Mouse (Mus musculus): ENCODE measurements around the gene Gm5475. TPM values are rescaled to one million over a fixed set of nuclear protein-coding genes. Genes with fewer than 3 reads are reported as not detected.

Gm5475 gene
- polyA plus RNA-seq, 1 experiment from 2014 or later, result 0.10 TPM

- H3K27me3 ChIP-seq (ENCODE audit: control insufficient read depth, insufficient read depth, low read depth, low read length), result no peaks in the 10 kb centered on the region
- peak overlapping the region; percentile 84 for H3K4me3 ChIP-seq (ENCODE audit: low read depth, low read length)
- no peak for ATAC-seq
- peak overlapping the region; percentile 92 for H3K4me2 ChIP-seq (ENCODE audit: low read length)
- H3K36me3 ChIP-seq (ENCODE audit: control insufficient read depth, insufficient read depth, low read length), result no peaks in the 10 kb centered on the region; the same call in 1 of the 2 replicates
- peaks cover 27% of the 10 kb centered on the region for H3K4me1 ChIP-seq (ENCODE audit: control insufficient read depth, insufficient read depth, low read length)
- H3K27ac ChIP-seq (ENCODE audit: low read length), result no peak overlapping the region
- 47% methylated on average over 7 of the region's 8 CpGs for whole genome bisulfite sequencing
- no peaks in the 10 kb centered on the region for H3K9me3 ChIP-seq (replicated peaks; ENCODE audit: control insufficient read depth, low read length, poor library complexity, severe bottlenecking)
- H3K9ac ChIP-seq (ENCODE audit: low read depth, low read length), result peak overlapping the region; percentile 55; the same call in 1 of the 2 replicates
Observed at GRCm38 (mm10) chr15:100467738-100468137, 45.8 kb downstream of the Gm5475 start.

DNA sequence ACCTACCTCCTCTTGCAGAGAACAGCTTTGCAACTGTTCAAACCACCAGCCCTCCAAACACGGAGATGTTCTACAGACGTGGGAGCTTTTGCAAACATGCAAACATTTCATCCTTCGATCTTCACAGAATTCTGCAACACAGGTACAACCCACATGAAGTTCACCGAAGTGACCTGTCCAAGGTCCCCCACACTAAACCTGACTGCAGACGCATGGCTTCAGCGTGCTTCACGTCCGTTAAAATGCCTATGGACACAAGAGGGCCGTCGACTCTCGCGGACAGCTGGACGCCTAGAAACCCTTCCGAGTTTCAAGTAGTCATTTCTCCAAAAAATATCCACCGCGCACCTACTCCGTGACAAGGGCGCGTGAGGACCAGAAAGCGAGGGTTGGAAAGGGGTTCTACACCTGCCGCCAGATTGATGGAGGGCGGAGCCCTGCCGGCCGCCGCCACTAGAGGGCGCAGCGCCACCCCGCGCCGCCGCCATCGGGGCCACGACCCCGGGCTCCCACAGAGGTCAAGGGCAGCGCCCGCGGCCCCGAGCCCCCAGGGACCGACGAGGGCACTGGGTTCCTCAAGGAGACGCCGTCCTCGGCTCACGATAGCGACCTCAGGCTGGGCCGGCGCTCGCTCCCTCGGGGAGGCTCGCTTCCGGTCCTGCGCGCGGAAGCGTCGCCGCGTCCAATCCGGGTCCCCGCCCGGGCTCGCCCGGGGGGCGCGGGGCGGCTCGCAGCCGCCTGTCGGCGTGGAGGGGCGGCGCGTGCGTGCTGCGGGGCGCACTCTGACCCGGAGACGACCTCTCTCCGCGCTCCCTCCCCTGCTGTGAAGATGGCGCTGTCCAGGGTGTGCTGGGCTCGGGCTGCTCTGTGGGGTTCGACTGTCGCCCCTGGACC, 46.6 kb downstream of the Gm5475 start, which contains the start of gene Letmd1:
Gene Letmd1, plus strand, starts transcription at position 729 of the 894 bp plus-strand sequence.
- H3K36me3 ChIP-seq (ENCODE audit: control insufficient read depth, insufficient read depth, low read length), result no peaks in the 10 kb centered on the region; the same call in 1 of the 2 replicates
- 2% methylated on average over 82 of the region's 84 CpGs for WGBS
- peak within 1 kb of the TSS; percentile 92 for H3K4me2 ChIP-seq (ENCODE audit: low read length)

DNA sequence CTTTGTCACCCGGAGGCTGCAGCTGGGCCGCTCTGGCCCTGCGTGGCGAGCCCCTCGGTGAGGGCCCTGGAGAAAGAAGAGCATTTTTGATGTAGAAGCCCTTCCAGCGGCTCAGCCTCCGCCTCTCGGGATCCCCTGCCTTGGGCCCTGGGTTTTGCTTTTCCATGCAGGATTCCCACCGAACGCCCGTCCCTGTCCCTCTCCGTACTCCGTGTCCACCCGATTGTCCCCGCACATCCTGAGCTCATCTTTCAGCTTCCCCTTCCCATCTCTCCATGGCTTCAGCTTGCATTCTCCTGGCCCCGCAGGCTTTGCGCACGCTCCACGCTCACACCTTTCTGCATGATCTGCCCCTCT, 47.2 kb downstream of the Gm5475 start:
- H3K27ac ChIP-seq (ENCODE audit: low read length), result peak overlapping the region; percentile 84
- H3K4me1 ChIP-seq (ENCODE audit: control insufficient read depth, insufficient read depth, low read length), result peaks cover 27% of the 10 kb centered on the region
- H3K9ac ChIP-seq (ENCODE audit: low read depth, low read length), result peak overlapping the region; percentile 89
- H3K9me3 ChIP-seq (replicated peaks; ENCODE audit: control insufficient read depth, low read length, poor library complexity, severe bottlenecking), result no peaks in the 10 kb centered on the region
- H3K4me3 ChIP-seq (ENCODE audit: low read depth, low read length), result peak overlapping the region; percentile 84
- WGBS, result 0% methylated on average over 17 of the region's 19 CpGs
- no peaks in the 10 kb centered on the region; the same call in 1 of the 2 replicates for H3K36me3 ChIP-seq (ENCODE audit: control insufficient read depth, insufficient read depth, low read length)
- peak; percentile 59 for ATAC-seq
- no peaks in the 10 kb centered on the region for H3K27me3 ChIP-seq (ENCODE audit: control insufficient read depth, insufficient read depth, low read depth, low read length)
- peak overlapping the region; percentile 92 for H3K4me2 ChIP-seq (ENCODE audit: low read length)

More for the DNA sequence above, 46.6 kb downstream of the Gm5475 start, which contains the start of gene Letmd1:
- ATAC-seq, result peak; percentile 95
- peaks cover 27% of the 10 kb centered on the region for H3K4me1 ChIP-seq (ENCODE audit: control insufficient read depth, insufficient read depth, low read length)
- H3K27me3 ChIP-seq (ENCODE audit: control insufficient read depth, insufficient read depth, low read depth, low read length), result no peaks in the 10 kb centered on the region
- no peaks in the 10 kb centered on the region for H3K9me3 ChIP-seq (replicated peaks; ENCODE audit: control insufficient read depth, low read length, poor library complexity, severe bottlenecking)
- H3K4me3 ChIP-seq (ENCODE audit: low read depth, low read length), result peak within 1 kb of the TSS; percentile 84
- H3K9ac ChIP-seq (ENCODE audit: low read depth, low read length), result peak within 1 kb of the TSS; percentile 89
- peak within 1 kb of the TSS; percentile 84 for H3K27ac ChIP-seq (ENCODE audit: low read length)

GRCm38 (mm10) chr15:100470037-100470436, 48.1 kb downstream of the Gm5475 start:
- Histone ChIP-seq H3K9me3 (replicated peaks; ENCODE audit: control insufficient read depth, low read length, poor library complexity, severe bottlenecking) (no peaks in the 10 kb centered on the region), H3K4me1 (ENCODE audit: control insufficient read depth, insufficient read depth, low read length) (peaks cover 27% of the 10 kb centered on the region), H3K9ac (ENCODE audit: low read depth, low read length) (peak overlapping the region; percentile 89), H3K4me3 (ENCODE audit: low read depth, low read length) (peak overlapping the region; percentile 84), H3K27me3 (ENCODE audit: control insufficient read depth, insufficient read depth, low read depth, low read length) (no peaks in the 10 kb centered on the region), H3K4me2 (ENCODE audit: low read length) (peak overlapping the region; percentile 92), H3K36me3 (ENCODE audit: control insufficient read depth, insufficient read depth, low read length) (peaks cover 4% of the 10 kb centered on the region), H3K27ac (ENCODE audit: low read length) (no peak overlapping the region)
- ATAC-seq, result no peak
- 61% methylated on average over 10 of the region's 10 CpGs for WGBS

GRCm38 (mm10) chr15:100473926-100474503, 52.1 kb downstream of the Gm5475 start:
- ATAC-seq, result no peak
- WGBS, result 80% methylated on average over 7 of the region's 7 CpGs
- Histone ChIP-seq H3K27ac (ENCODE audit: low read length) (no peak overlapping the region), H3K4me1 (ENCODE audit: control insufficient read depth, insufficient read depth, low read length) (peaks cover 14% of the 10 kb centered on the region), H3K9ac (ENCODE audit: low read depth, low read length) (no peak overlapping the region), H3K4me3 (ENCODE audit: low read depth, low read length) (no peak overlapping the region), H3K27me3 (ENCODE audit: control insufficient read depth, insufficient read depth, low read depth, low read length) (no peaks in the 10 kb centered on the region), H3K4me2 (ENCODE audit: low read length) (no peak overlapping the region), H3K9me3 (replicated peaks; ENCODE audit: control insufficient read depth, low read length, poor library complexity, severe bottlenecking) (no peaks in the 10 kb centered on the region), H3K36me3 (ENCODE audit: control insufficient read depth, insufficient read depth, low read length) (peaks cover 29% of the 10 kb centered on the region)

Other genes with a start within 250 kb of the Gm5475 start
- gene Atf1, start 194.3 kb upstream of the Gm5475 start, polyA plus RNA-seq (2015; fragmentation: Nextera tagmentation; extraction: Ambion mirVana), result 11.4 and 15.2 TPM in 2 replicates
- not detected in 2 replicates for gene Tmprss12, start 141.3 kb upstream of the Gm5475 start, polyA plus RNA-seq (2015; fragmentation: Nextera tagmentation; extraction: Ambion mirVana)
- 3.7 and 4.8 TPM in 2 replicates for gene Mettl7a1, start 118.0 kb upstream of the Gm5475 start, polyA plus RNA-seq (2015; fragmentation: Nextera tagmentation; extraction: Ambion mirVana)
- not detected in 2 replicates for gene Mettl7a3, start 87.2 kb upstream of the Gm5475 start, polyA plus RNA-seq (2015; fragmentation: Nextera tagmentation; extraction: Ambion mirVana)
- gene Methig1, start 69.0 kb upstream of the Gm5475 start, polyA plus RNA-seq (2015; fragmentation: Nextera tagmentation; extraction: Ambion mirVana), result not detected in 2 replicates
- gene Mettl7a2, start 68.9 kb upstream of the Gm5475 start, polyA plus RNA-seq (2015; fragmentation: Nextera tagmentation; extraction: Ambion mirVana), result not detected in 2 replicates
- gene Higd1c, start 57.6 kb upstream of the Gm5475 start, polyA plus RNA-seq (2015; fragmentation: Nextera tagmentation; extraction: Ambion mirVana), result not detected in 2 replicates
- 23.7 and 24.8 TPM in 2 replicates for gene Slc11a2, start 2.9 kb downstream of the Gm5475 start, polyA plus RNA-seq (2015; fragmentation: Nextera tagmentation; extraction: Ambion mirVana)
- 57.4 and 57.5 TPM in 2 replicates for gene Letmd1, start 46.9 kb downstream of the Gm5475 start, polyA plus RNA-seq (2015; fragmentation: Nextera tagmentation; extraction: Ambion mirVana)
- 48.1 and 51.3 TPM in 2 replicates for gene Csrnp2, start 73.3 kb downstream of the Gm5475 start, polyA plus RNA-seq (2015; fragmentation: Nextera tagmentation; extraction: Ambion mirVana)
- gene Tfcp2, start 129.9 kb downstream of the Gm5475 start, polyA plus RNA-seq (2015; fragmentation: Nextera tagmentation; extraction: Ambion mirVana), result 38.6 and 43.0 TPM in 2 replicates
- gene Pou6f1, start 177.8 kb downstream of the Gm5475 start, polyA plus RNA-seq (2015; fragmentation: Nextera tagmentation; extraction: Ambion mirVana), result 33.1 and 36.4 TPM in 2 replicates
- 109 and 115 TPM in 2 replicates for gene Dazap2, start 193.2 kb downstream of the Gm5475 start, polyA plus RNA-seq (2015; fragmentation: Nextera tagmentation; extraction: Ambion mirVana)
- gene Smagp, start 214.8 kb downstream of the Gm5475 start, polyA plus RNA-seq (2015; fragmentation: Nextera tagmentation; extraction: Ambion mirVana), result 3.2 and 3.4 TPM in 2 replicates
- gene Bin2, start 247.4 kb downstream of the Gm5475 start, polyA plus RNA-seq (2015; fragmentation: Nextera tagmentation; extraction: Ambion mirVana), result 1.2 and 1.4 TPM in 2 replicates